Mouse (Mus musculus) forebrain, embryonic 14.5 days (tissue): ENCODE measurements around the gene Lrmda. TPM values are rescaled to one million over a fixed set of nuclear protein-coding genes. Genes with fewer than 3 reads are reported as not detected.

ENCODE experiments used
- ATAC-seq: fragments of 200-750 bp; cut with Nextera tagmentation; 2 replicates; pipeline ENCODE4 v1.8.0; 2017; ENCODE audit warnings: mild to moderate bottlenecking, moderate library complexity
- DNase-seq: peaks from one replicate; pipeline ENCODE4 v3.0.0-alpha.2; 2015; ENCODE audit warnings: low spot score
- H3K27ac ChIP-seq: fragments of 300-500 bp; sonication (generic); 2 replicates; pipeline ENCODE4 v1.5.1; 2014; ENCODE audit warnings: low read depth, mild to moderate bottlenecking, control low read depth, low read length, moderate library complexity
- H3K27me3 ChIP-seq: fragments of 300-500 bp; sonication (generic); replicated peaks from 2 replicates; pipeline ENCODE4 v1.6.1; 2014; ENCODE audit warnings: low read length, control low read depth, mixed read lengths; ENCODE audit not compliant: control insufficient read depth, insufficient read depth
- H3K36me3 ChIP-seq: fragments of 300-500 bp; sonication (generic); 2 replicates; pipeline ENCODE4 v1.6.1; 2014; ENCODE audit warnings: low read length, control low read depth; ENCODE audit not compliant: control insufficient read depth, insufficient read depth
- H3K4me1 ChIP-seq: fragments of 300-500 bp; sonication (generic); 2 replicates; pipeline ENCODE4 v1.6.1; 2014; ENCODE audit warnings: antibody characterized with exemption, low read length, control low read depth; ENCODE audit not compliant: control insufficient read depth, insufficient read depth
- H3K4me2 ChIP-seq: fragments of 300-500 bp; sonication (generic); 2 replicates; pipeline ENCODE4 v1.6.1; 2014; ENCODE audit warnings: mild to moderate bottlenecking, control low read depth, low read length
- H3K4me3 ChIP-seq: fragments of 300-500 bp; sonication (generic); 2 replicates; pipeline ENCODE4 v1.5.1; 2014; ENCODE audit warnings: low read depth, low read length, control low read depth
- H3K9ac ChIP-seq: fragments of 300-500 bp; sonication (generic); 2 replicates; pipeline ENCODE4 v1.6.1; 2014; ENCODE audit warnings: mild to moderate bottlenecking, low read length, control low read depth, moderate library complexity
- H3K9me3 ChIP-seq: fragments of 300-500 bp; sonication (generic); replicated peaks from 2 replicates; pipeline ENCODE4 v1.6.1; 2016; ENCODE audit warnings: low read length, control low read depth, mixed read lengths; ENCODE audit not compliant: control insufficient read depth
- WGBS: fragments of 180-500 bp; shearing (Covaris S2); extraction: QIAGEN DNeasy Blood & Tissue Kit; methylation state at CpG from one replicate; pipeline ENCODE4 v1.1.7; 2014; 5-methylcytosine and 5-hydroxymethylcytosine counted together
- polyA plus RNA-seq: library from polyadenylated mRNA; unstranded; fragments of >200 nt; fragmentation: Nextera tagmentation; extraction: Ambion mirVana; gene quantifications from 2 replicates; pipeline ENCODE4 v1.2.1, GENCODE M21; 2014

The Lrmda gene
- polyA plus RNA-seq, 1 experiment from 2014 or later, result not detected

DNA sequence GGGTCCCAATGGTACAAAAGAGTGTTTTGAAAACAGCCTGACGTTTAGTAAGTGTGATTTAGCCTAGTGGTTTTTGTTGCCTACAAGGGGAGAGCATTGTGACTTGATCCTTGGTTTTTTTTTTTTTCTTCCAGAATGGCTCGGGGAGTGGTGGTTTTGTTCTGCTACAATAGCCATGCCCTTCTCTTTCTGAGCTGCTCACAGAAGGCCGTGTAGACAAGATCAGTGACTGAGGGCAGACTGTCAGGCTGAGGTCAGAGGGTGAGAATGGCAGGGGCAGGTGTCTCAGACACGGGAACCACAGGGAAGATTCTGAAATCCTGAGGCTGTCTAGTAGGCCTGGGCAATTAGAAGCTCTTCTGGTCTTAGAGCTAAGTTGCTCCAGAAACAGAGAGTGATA is 323.8 kb downstream of the Lrmda start:
- Histone ChIP-seq H3K4me3 (no peak overlapping the region), H3K9ac (no peak overlapping the region), H3K4me1 (no peaks in the 10 kb centered on the region), H3K36me3 (no peaks in the 10 kb centered on the region), H3K27me3 (no peaks in the 10 kb centered on the region), H3K27ac (no peak overlapping the region), H3K9me3 (no peaks in the 10 kb centered on the region), H3K4me2 (no peak overlapping the region)
- DNase-seq, result no peak
- 5% methylated on average over 4 of the region's 4 CpGs for WGBS
- no peak for ATAC-seq

GRCm38 (mm10) chr14:22345248-22345647 is 325.7 kb downstream of the Lrmda start:
- ATAC-seq (no peak), DNase-seq (no peak)
- no peaks in the 10 kb centered on the region for H3K27me3 ChIP-seq
- no peak overlapping the region for H3K4me3 ChIP-seq
- H3K4me2 ChIP-seq, result no peak overlapping the region
- 85% methylated on average over 8 of the region's 8 CpGs for WGBS
- no peak overlapping the region for H3K9ac ChIP-seq
- H3K36me3 ChIP-seq, result no peaks in the 10 kb centered on the region
- no peaks in the 10 kb centered on the region for H3K9me3 ChIP-seq
- no peaks in the 10 kb centered on the region for H3K4me1 ChIP-seq
- no peak overlapping the region for H3K27ac ChIP-seq

DNA sequence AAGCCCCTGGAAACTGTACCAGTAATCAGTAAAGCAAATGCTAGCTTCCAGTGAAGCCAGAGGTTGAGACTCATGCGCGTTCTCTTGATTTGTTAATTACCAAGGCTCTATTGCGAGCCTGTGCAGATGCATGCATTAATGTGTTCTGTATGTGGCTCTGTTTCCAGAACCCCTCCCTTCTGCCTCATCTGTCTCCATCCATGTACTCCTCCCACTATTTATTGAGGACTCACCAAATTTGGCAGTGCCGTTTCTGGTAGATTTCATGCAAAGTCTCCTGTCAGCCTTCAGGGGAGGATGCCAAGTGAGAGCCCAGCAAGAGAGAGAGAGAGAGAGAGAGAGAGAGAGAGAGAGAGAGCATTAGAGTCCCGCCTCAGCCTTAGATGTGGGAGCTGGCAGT is 334.1 kb downstream of the Lrmda start:
- Histone ChIP-seq H3K4me2 (no peak overlapping the region), H3K9ac (no peak overlapping the region), H3K27me3 (peaks cover 8% of the 10 kb centered on the region; the same call in 1 of the 2 replicates), H3K27ac (no peak overlapping the region), H3K9me3 (no peaks in the 10 kb centered on the region), H3K4me3 (no peak overlapping the region), H3K36me3 (no peaks in the 10 kb centered on the region), H3K4me1 (peaks cover 18% of the 10 kb centered on the region)
- 36% methylated on average over 5 of the region's 5 CpGs for WGBS
- no peak for ATAC-seq
- DNase-seq, result peak; percentile 55

- Histone ChIP-seq H3K9ac (no peak overlapping the region), H3K27me3 (peaks cover 8% of the 10 kb centered on the region; the same call in 1 of the 2 replicates), H3K9me3 (no peaks in the 10 kb centered on the region), H3K4me3 (no peak overlapping the region), H3K4me2 (no peak overlapping the region), H3K4me1 (peaks cover 21% of the 10 kb centered on the region), H3K36me3 (no peaks in the 10 kb centered on the region), H3K27ac (no peak overlapping the region)
- WGBS, result 48% methylated on average over 15 of the region's 15 CpGs
- DNase-seq, result peak; percentile 42
- ATAC-seq, result peak; percentile 33; the same call in 1 of the 2 replicates
Measured at GRCm38 (mm10) chr14:22354769-22355574, 335.5 kb downstream of the Lrmda start.

- peak; percentile 86 for ATAC-seq
- DNase-seq, result peak; percentile 91
- peaks cover 21% of the 10 kb centered on the region for H3K4me1 ChIP-seq
- no peaks in the 10 kb centered on the region for H3K36me3 ChIP-seq
- no peaks in the 10 kb centered on the region for H3K9me3 ChIP-seq
- H3K4me3 ChIP-seq, result no peak overlapping the region
- no peak overlapping the region for H3K27ac ChIP-seq
- H3K9ac ChIP-seq, result no peak overlapping the region
- H3K27me3 ChIP-seq, result peaks cover 8% of the 10 kb centered on the region; the same call in 1 of the 2 replicates
- no peak overlapping the region for H3K4me2 ChIP-seq
- 4% methylated on average over 9 of the region's 9 CpGs for WGBS
Measured at GRCm38 (mm10) chr14:22357991-22358503, 338.5 kb downstream of the Lrmda start.

GRCm38 (mm10) chr14:22364010-22364748 is 344.7 kb downstream of the Lrmda start:
- Histone ChIP-seq H3K9me3 (no peaks in the 10 kb centered on the region), H3K9ac (no peak overlapping the region), H3K27ac (no peak overlapping the region), H3K4me3 (no peak overlapping the region), H3K36me3 (no peaks in the 10 kb centered on the region), H3K4me2 (no peak overlapping the region), H3K27me3 (no peaks in the 10 kb centered on the region), H3K4me1 (no peaks in the 10 kb centered on the region)
- 76% methylated on average over 6 of the region's 6 CpGs for WGBS
- ATAC-seq, result no peak
- DNase-seq, result peak; percentile 29

- Histone ChIP-seq H3K9ac (no peak overlapping the region), H3K27ac (no peak overlapping the region), H3K4me1 (no peaks in the 10 kb centered on the region), H3K27me3 (no peaks in the 10 kb centered on the region), H3K9me3 (no peaks in the 10 kb centered on the region), H3K4me3 (no peak overlapping the region), H3K36me3 (no peaks in the 10 kb centered on the region), H3K4me2 (no peak overlapping the region)
- DNase-seq (peak; percentile 49), ATAC-seq (no peak)
- WGBS, result 46% methylated on average over 6 of the region's 6 CpGs
Measured at GRCm38 (mm10) chr14:22364771-22365355, 345.4 kb downstream of the Lrmda start.

- no peaks in the 10 kb centered on the region for H3K4me1 ChIP-seq
- H3K36me3 ChIP-seq, result no peaks in the 10 kb centered on the region
- no peak overlapping the region for H3K9ac ChIP-seq
- DNase-seq (peak; percentile 39), ATAC-seq (peak; percentile 63; the same call in 1 of the 2 replicates)
- H3K27me3 ChIP-seq, result no peaks in the 10 kb centered on the region
- H3K4me2 ChIP-seq, result no peak overlapping the region
- H3K9me3 ChIP-seq, result no peaks in the 10 kb centered on the region
- no peak overlapping the region for H3K4me3 ChIP-seq
- H3K27ac ChIP-seq, result no peak overlapping the region
- WGBS, result 53% methylated on average over 4 of the region's 4 CpGs
Measured at GRCm38 (mm10) chr14:22367615-22368014, 348.1 kb downstream of the Lrmda start.
